Mouse (Mus musculus) left cerebral cortex, postnatal 4 days (tissue): ENCODE results near the gene Ms4a4b. TPM values are rescaled to one million over a fixed set of nuclear protein-coding genes. Genes with fewer than 3 reads are reported as not detected.
"Not testable (repeated sequence)": the region's sequence is repeated elsewhere in the genome, so short reads cannot be mapped to it uniquely, and the experiment has no call there.

Experiments
- DNase-seq: peaks from one replicate; pipeline ENCODE4 v3.0.0-alpha.2; 2022
- intact Hi-C: fragments of 180-260 bp; cut with DNase I; formaldehyde crosslinking; loops from one replicate; pipeline ENCODE4 v1.15.1; 2025
- total RNA-seq, 2 experiments: library from RNA; stranded (reverse); gene quantifications; 2 replicates each; pipeline ENCODE4 v1.2.3; 2021

Gene Ms4a4b
- not detected for total RNA-seq

DNA sequence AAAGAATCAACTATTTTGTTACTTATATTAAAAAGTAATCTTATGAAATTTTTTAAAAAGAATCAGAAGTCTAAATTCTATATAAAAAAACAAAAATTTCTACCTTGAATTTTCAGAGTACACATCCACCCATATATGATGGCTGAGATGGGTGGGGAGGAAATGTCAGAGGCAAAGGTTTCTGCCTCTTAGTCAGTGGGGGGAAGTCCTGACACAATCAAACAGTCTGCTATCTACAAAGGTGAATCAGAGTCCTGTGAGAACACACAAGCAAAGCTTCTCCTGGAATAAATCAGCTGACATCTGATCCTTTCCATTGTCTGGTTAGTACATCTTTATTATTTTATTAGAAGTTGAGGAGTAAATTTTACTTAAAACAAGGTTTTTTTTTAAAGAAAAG lies at the start of gene Ms4a4b:
Ms4a4b (plus strand) TSS at position 216 of the 400 bp plus-strand sequence.
- intact Hi-C loops: no loop called here
- no peak for DNase-seq

DNA sequence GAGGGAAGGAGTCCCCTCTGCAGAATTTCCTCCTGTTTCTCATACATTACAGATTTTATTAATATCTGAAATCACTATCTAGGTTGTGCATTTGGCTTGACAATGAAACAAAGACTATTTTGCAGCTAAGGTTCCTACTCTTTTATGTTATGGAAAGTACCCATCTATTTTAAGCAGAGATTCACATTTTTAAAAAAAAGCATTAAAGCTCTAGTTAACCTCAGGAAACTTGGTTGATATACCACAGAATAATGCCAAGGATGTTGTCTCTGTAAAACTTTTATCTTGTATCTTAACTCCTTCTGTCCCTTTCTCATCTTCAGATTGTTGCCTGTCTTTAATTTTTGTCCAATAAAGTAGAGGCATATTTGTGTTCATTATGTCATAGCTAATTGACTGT lies 47.6 kb upstream of the Ms4a4b start:
- no peak for DNase-seq
- intact Hi-C loops: no loop called here

DNA sequence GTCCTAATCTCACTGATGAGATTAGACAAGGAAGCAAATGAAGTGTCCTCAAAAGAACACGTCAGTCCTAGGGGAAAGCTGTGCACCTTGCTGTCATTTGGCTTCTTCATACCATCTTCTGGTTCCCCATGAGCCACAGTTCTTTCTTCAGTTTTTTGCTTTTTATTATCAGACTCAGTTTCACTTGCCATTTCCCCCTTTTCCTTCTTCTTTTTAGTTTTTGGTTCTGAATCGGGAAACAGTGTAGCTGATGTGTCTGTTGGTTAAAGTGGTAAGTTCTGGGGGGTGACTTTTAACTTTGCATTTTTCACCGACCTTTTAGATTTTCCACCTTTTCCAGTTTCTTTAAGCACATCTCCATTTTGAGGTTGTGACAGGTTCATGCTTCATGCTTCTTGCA lies 38.8 kb upstream of the Ms4a4b start, which contains the start of gene Ms4a4c:
Ms4a4c (plus strand) TSS at position 244 of the 400 bp plus-strand sequence.
- intact Hi-C loops: no loop called here
- no peak for DNase-seq

DNA sequence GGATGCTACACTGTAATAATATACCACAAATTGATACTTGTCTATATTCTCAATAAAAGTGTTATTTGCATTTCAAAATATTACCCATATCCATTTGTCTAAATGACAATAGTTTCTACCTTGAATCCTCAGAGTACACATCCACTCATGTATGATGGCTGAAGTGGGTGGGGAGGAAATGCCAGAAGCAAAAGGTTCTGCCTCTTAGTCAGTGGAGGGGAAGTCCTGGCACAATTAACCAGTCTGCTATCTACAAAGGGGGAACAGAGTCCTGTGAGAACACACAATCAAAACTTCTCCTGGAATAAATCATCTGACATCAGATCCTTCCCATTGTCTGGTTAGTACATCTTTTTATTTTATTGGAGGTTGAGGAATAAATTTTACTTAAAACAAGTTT lies 35.9 kb upstream of the Ms4a4b start:
- no peak for DNase-seq
- intact Hi-C loops: no loop called here

DNA sequence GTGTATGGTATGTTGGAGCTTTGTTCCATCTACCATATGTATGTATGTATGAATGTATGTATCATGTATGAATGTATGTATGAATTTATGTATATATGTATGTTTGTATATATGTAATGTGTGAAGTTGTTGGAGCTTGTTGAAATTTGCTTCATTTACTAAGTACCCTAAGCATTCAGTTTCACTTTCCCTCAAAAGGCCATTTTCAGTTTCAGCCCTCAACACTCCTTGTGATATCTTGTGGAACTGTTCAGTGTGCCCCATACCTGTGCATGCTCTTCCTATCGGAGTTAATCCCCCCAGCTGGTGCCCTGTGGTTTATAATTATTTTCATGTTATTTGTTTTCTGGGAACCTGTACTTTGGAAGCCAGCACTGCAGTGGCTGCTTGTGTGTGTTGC lies 34.8 kb upstream of the Ms4a4b start:
- intact Hi-C loops: no loop called here
- no peak for DNase-seq

DNA sequence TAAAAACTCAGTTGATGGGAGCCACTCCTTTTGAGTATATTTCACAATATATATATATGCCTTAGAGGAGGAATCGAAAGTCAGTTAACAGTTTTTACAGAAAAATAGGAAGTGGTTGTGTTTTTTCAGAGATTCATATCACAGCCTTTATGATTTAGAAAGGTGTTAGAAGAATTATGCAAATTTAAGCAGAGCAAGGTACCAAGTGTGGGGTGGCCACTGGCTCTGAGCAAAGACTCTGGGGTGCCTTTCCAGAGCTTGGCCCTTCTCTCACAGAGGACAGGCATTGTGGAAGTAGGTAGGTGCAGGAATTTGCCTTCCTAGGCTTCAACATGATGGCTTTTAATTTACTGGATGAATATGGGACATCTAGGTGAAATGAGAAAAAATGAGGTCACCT lies 31.7 kb upstream of the Ms4a4b start:
- DNase-seq: no peak
- intact Hi-C loops: no loop called here

DNA sequence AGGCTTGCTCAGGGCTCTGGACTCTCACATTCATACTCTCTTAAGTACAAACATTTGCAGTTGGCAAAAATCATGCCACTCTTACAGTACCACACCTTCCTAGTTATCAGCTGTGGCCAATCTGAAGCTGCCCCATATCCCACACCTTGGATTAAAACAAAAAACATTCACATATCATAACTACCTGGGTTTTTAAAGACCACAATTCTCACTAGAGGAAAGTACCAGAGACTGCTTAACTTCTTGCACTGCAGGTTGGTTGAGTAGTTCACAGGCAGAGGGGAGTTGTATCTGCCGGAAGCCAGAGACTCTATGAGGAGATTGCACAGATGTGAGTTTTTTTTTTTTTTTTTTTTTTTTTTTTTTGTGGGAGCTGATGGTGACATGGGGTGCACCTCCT lies 29.3 kb upstream of the Ms4a4b start:
- DNase-seq: no peak
- intact Hi-C loops: no loop called here

DNA sequence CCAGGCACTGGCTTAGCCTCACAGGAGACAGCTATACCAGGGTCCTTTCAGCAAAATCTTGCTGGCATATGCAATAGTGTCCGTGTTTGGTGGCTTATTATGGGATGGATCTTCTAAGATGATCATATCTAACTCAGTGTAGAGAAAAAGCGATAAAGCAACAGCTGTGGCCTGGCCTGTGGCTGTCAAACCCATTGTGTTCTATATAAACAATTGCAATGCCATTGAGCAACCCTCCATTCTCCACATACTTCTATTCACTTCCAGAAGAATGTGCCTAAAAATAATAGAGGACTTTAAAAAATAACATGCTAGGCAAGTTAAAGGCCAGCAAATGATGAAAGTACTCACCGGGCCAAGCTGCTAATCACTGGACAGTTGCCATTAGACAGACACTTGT lies 27.8 kb upstream of the Ms4a4b start:
- DNase-seq: no peak
- intact Hi-C loops: no loop called here

DNA sequence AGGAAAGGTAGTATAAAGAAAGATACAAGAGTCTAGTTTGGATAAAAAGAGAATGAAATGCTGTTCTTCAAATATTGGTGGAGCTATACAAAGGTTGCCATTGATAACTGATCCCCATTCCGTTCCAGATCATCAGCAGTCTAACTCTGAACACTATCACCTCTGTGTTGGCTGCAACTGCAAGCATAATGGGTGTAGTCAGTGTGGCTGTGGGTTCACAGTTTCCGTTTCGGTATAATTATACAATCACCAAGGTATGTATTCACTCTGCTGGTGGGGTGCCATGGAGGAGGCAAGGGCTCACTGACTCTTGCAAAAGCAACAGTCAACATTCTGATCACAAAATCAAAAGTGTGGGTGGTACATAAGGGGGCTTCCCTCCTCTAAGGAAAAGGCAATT lies 24.5 kb upstream of the Ms4a4b start:
- DNase-seq, intact Hi-C loops: not testable (repeated sequence)

DNA sequence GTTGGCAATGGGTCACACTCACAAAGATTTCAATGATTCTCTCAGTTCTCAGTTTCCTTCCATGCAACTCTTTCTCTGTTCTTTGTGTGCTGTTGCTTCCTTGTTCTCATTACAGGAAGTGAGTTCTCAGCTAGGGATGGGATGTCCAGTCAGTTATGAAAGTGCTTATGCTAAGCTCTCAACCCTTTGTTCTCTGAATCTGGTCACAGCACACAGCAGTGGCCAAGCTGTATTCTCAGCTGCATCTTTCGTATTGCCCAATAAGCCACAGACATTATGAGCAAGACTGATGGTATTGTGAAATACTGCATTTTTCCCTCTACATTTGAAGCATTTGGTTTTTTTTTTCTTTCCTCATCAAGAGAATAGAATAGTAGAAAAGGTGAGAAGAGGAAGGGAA lies 12.1 kb upstream of the Ms4a4b start:
- intact Hi-C loops, DNase-seq: not testable (repeated sequence)

DNA sequence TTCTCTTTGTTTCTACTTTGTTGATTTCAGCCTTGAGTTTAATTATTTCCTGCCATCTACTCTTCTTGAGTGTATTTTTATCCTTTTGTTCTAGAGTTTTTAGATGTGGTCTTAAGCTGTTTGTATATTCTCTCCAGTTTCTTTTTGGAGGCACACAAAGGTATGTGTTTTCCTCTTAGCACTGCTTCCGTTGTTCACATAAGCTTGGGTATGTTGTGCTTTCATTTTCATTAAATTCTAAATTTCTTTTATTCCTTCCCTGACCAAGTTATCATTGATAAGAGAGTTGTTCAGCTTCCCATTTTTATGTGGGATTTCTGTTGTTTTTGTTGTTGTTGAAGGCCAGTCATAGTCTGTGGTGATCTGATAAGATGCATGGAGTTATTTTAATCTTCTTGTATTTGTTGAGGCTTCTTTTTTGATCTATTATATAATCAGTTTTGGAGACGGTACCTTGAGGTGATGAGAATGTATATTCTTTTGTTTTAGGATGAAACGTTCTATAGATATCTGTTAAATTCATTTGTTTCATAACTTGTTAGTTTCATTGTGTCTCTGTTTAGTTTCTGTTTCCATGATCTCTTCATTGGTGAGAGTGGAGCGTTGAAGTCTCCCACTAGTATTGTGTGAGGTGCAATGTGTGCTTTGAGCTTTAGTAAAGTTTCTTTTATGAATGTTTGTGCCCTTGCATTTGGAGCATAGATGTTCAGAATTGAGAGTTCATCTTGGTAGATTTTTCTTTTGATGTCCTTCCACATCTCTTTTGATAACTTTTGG lies 8.1 kb upstream of the Ms4a4b start:
- intact Hi-C loops: no loop called here
- DNase-seq: no peak

DNA sequence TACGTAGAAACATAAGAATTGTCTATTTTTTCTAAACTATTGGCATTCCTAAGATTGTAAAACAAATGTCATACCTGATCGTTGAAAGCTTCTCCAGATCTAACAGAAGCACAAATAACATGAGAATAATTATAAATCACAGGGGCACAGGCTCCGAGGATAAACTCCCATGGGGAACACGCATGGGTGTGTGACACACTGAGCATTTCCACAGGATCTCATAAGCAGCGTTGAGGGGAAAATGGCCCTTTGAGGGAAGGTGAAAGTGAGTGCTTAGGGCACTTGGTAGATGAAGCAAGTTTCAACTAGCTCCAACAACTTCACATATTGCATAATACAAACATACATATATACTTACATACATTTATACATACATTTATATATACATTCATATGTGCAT lies 611 bp downstream of the Ms4a4b start:
- DNase-seq: no peak
- intact Hi-C loops: no loop called here

DNA sequence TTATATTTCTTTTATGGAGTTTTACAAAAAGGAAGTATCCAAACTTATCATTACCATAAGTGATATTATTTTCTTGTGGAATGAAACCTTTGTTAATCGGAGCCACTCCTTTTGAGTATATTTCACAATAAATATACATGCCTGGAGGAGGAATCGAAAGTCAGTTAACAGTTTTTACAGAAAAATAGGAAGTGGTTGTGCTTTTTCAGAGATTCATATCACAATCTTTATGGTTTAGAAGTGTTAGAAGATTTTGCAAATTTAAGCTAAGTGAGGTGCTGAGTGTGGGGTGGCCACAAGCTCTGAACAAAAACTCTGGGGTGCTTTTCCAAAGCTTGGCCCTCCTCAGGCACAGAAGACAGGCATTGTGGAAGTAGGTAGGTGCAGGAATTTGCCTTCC lies 3.9 kb downstream of the Ms4a4b start:
- intact Hi-C loops: no loop called here
- no peak for DNase-seq

DNA sequence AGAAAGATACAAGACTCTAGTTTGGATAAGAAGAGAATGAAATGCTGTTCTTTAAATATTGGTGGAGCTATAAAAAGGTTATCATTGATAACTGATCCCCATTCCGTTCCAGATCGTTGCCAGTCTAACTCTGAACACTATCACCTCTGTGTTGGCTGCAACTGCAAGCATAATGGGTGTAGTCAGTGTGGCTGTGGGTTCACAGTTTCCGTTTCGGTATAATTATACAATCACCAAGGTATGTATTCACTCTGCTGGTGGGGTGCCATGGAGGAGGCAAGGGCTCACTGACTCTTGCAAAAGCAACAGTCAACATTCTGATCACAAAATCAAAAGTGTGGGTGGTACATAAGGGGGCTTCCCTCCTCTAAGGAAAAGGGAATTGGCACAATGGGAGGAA lies 15.7 kb downstream of the Ms4a4b start:
- intact Hi-C loops, DNase-seq: not testable (repeated sequence)

DNA sequence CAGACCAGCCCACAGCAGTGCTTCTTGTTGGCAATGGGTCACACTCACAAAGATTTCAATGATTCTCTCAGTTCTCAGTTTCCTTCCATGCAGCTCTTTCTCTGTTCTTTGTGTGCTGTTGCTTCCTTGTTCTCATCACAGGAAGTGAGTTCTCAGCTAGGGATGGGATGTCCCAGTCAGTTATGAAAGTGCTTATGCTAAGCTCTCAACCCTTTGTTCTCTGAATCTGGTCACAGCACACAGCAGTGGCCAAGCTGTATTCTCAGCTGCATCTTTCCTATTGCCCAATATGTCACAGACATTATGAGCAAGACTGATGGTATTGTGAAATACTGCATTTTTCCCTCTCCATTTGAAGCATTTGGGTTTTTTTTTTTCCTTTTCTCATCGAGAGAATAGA lies 21.4 kb downstream of the Ms4a4b start:
- intact Hi-C loops, DNase-seq: not testable (repeated sequence)

DNA sequence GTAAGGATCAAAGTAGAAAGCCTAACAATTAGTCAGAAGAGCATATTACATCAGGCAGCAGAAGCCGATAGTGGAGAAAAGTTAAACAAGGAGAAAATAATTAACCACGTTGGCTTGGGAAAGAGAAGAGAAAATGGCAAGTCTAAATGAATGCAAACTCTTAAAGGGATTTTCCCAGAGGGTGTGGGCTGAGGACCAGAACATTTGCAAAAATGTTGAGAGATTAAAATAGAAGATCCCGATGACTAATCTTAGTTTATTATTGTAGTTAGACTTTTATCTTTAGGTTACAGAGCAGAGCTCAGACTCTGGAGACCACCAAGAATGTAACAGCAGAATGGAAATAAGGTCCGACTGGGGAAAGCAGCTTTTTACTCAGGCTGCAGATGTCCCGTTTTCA lies 23.1 kb downstream of the Ms4a4b start:
- no peak for DNase-seq
- intact Hi-C loops: no loop called here

DNA sequence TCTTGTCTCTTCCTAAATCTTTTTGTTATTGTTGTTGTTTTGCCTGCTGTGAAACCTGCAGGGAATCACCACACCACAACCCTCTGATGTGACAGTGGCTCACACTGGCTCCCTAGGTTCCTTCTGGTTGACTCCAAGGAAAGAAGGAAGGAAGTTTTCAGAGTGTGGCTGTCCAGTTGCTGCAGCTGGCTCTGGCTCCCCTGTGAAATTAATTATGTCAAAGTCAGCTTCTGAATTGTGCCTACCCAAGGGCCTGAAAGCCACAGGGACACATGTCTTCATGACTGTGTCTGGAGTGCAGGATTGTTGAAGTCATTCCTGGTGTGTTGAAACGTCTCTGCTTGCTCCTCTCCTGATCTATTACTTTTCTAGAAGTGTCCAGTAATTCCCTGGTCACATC lies 25.0 kb downstream of the Ms4a4b start:
- intact Hi-C loops: not testable (repeated sequence)

DNA sequence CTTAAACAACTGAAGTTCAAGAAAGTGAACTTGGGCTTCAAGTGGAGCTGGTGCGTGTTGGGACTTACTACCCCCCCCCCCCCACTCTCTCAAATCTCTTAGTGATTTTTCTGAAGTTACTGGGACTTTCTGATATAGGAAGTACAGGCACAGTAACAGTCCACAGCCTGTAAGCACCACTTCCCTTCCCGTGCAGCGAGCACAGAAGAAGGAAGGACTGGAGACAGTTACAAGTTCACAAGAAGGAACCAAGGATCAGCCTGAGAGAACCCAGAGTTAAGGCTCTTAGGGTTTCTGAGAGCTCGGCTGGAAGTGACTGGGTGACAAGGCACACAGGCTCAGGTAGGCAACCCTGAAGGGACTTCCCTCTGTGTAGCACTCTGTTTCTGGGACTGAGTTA lies 25.9 kb downstream of the Ms4a4b start, which contains the start of gene Ms4a6c:
Ms4a6c (plus strand) TSS at position 152 of the 400 bp plus-strand sequence.
- intact Hi-C loops, DNase-seq: not testable (repeated sequence)

More for the DNA sequence above, 25.0 kb downstream of the Ms4a4b start:
- DNase-seq: not testable (repeated sequence)

DNA sequence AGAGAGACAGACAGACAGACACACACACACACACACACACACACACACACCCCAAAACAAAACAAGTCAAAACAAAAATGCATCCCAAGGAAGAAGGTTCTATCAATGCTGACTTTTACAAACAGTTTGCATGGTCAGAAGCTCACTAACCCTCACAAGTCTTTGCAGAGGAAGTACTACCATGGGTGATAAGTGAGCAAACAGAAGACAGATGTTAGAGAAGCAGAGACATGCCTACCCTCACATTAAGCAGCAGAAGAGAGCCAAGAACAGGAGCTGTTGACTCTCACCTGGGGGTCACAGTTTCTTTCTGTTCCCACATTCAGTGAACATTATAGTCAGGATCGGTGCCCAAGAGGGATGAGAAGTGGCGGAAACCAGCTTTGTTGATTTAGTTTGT lies 36.4 kb downstream of the Ms4a4b start:
- intact Hi-C loops: no loop called here
- no peak for DNase-seq

DNA sequence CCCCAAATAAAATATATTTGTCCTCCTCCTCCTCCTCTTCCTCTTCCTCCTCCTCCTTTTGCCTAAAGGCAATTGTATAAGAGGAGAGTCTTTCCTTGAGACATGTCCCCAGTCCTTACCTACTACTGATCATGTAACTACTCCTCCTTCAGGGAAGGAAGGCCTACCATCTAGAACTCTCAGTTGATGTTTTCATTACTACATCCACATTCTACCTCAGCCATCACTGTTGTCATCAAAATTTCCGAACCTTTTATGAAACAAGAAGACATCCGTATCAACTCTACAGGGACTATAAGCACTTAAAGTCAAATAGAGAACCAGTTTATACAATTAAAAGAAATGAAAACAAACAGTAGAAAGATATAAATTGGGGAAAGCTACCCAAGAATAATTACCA lies 39.3 kb downstream of the Ms4a4b start:
- no peak for DNase-seq
- intact Hi-C loops: no loop called here

DNA sequence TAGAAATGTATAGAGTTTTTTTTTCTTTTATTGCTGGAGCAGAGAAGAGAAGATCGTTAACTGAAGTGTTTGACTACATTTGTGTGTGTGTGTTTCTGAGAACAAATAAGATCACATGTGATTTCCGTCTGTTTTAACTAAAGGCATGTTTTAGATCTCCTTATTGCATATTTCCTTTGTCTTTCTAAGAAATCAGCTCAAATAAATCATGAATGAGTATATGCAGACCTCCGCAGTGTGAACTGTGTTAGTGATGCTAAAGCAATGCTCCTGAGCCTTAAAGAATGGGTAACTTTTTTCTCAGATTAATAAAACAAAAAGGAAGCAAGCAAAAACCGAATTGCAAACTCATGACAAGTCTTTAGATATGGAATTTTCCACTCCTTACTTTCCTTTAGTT lies 40.6 kb downstream of the Ms4a4b start:
- intact Hi-C loops: no loop called here
- no peak for DNase-seq

DNA sequence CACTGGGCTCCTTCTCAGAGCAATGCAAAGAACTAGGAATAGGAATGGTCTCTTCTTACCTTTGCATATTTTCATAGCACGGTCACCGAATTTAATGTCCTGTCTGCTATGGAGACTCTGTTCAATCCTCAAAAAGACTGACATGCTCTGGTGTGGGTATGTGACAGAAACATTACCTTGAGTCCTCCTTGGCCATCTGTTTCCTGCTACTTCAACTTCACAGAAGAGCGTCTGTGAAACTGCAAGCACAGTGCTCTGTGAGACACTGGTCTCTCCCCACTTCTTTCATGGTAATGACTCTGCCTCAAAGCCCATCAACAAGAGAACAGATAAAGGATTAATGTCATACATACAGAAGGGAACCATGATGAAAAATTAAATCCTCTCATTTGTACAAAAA lies 41.0 kb downstream of the Ms4a4b start:
- intact Hi-C loops: no loop called here
- no peak for DNase-seq

DNA sequence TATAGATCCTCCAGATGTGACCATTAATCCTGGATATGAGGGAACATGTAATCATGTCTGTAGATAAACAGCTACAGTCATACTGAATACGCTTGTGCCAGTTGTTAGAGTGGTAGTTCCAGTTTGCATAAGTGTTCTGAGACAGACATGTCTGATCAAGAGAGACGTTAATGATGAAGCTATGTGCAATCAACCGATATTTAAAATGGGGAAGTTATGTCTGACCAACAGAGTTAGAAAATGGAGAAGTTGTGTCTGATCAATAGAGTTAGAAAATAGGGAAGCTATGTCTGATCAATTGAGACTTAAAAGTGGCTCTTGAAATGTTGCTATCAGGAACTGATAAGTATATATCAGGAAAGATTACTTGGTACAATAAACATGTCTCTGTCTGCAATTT lies 41.9 kb downstream of the Ms4a4b start:
- no peak for DNase-seq
- intact Hi-C loops: no loop called here
